Mouse (Mus musculus): ENCODE measurements around the gene Elf4.

The Elf4 gene

GRCm38 (mm10) chrX:48433527-48433899 lies 29.4 kb downstream of the Elf4 start:
- Histone ChIP-seq H3K36me3 (ENCODE audit: insufficient read depth, low read length) (no peaks in the 10 kb centered on the region), H3K9me3 (ENCODE audit: low read length) (no peaks in the 10 kb centered on the region), H3K4me1 (replicated peaks; ENCODE audit: low read depth, low read length) (peaks cover 45% of the 10 kb centered on the region), H3K4me3 (replicated peaks; ENCODE audit: low read length) (peak overlapping the region; percentile 66), H3K27me3 (ENCODE audit: insufficient read depth, low read length) (no peaks in the 10 kb centered on the region)
- TF ChIP-seq CTCF (conservative IDR thresholded peaks at IDR 0.05; ENCODE audit: low read length) (no peak), NANOG (IDR thresholded peaks at IDR 0.05; ENCODE audit: borderline replicate concordance, low read length) (no peak), POU5F1 (IDR thresholded peaks at IDR 0.05; ENCODE audit: borderline replicate concordance, low read length) (no peak)

- H3K4me3 ChIP-seq (replicated peaks; ENCODE audit: low read length): peak overlapping the region; percentile 66
- H3K9me3 ChIP-seq (ENCODE audit: low read length): no peaks in the 10 kb centered on the region
- TF ChIP-seq CTCF (conservative IDR thresholded peaks at IDR 0.05; ENCODE audit: low read length): no peak
- no peak for TF ChIP-seq NANOG (IDR thresholded peaks at IDR 0.05; ENCODE audit: borderline replicate concordance, low read length)
- TF ChIP-seq POU5F1 (IDR thresholded peaks at IDR 0.05; ENCODE audit: borderline replicate concordance, low read length): no peak
- no peaks in the 10 kb centered on the region for H3K36me3 ChIP-seq (ENCODE audit: insufficient read depth, low read length)
- H3K27me3 ChIP-seq (ENCODE audit: insufficient read depth, low read length): no peaks in the 10 kb centered on the region
- peaks cover 52% of the 10 kb centered on the region for H3K4me1 ChIP-seq (replicated peaks; ENCODE audit: low read depth, low read length)
Observed at GRCm38 (mm10) chrX:48432599-48433526, 30.1 kb downstream of the Elf4 start.

GRCm38 (mm10) chrX:48429538-48429937 lies 33.4 kb downstream of the Elf4 start:
- Histone ChIP-seq H3K4me3 (replicated peaks; ENCODE audit: low read length) (no peak overlapping the region), H3K4me1 (replicated peaks; ENCODE audit: low read depth, low read length) (peaks cover 70% of the 10 kb centered on the region), H3K36me3 (ENCODE audit: insufficient read depth, low read length) (no peaks in the 10 kb centered on the region), H3K27me3 (ENCODE audit: insufficient read depth, low read length) (no peaks in the 10 kb centered on the region), H3K9me3 (ENCODE audit: low read length) (no peaks in the 10 kb centered on the region)
- TF ChIP-seq CTCF (conservative IDR thresholded peaks at IDR 0.05; ENCODE audit: low read length) (0 out of 2 replicates have a peak, but pooled peaks have one; percentile 3), NANOG (IDR thresholded peaks at IDR 0.05; ENCODE audit: borderline replicate concordance, low read length) (no peak)

GRCm38 (mm10) chrX:48429100-48429499 lies 33.8 kb downstream of the Elf4 start:
- no peak overlapping the region for H3K4me3 ChIP-seq (replicated peaks; ENCODE audit: low read length)
- no peak for TF ChIP-seq NANOG (IDR thresholded peaks at IDR 0.05; ENCODE audit: borderline replicate concordance, low read length)
- no peak for TF ChIP-seq CTCF (conservative IDR thresholded peaks at IDR 0.05; ENCODE audit: low read length)
- no peak for TF ChIP-seq POU5F1 (IDR thresholded peaks at IDR 0.05; ENCODE audit: borderline replicate concordance, low read length)
- no peaks in the 10 kb centered on the region for H3K27me3 ChIP-seq (ENCODE audit: insufficient read depth, low read length)
- no peaks in the 10 kb centered on the region for H3K9me3 ChIP-seq (ENCODE audit: low read length)
- peaks cover 71% of the 10 kb centered on the region for H3K4me1 ChIP-seq (replicated peaks; ENCODE audit: low read depth, low read length)
- H3K36me3 ChIP-seq (ENCODE audit: insufficient read depth, low read length): no peaks in the 10 kb centered on the region

GRCm38 (mm10) chrX:48428642-48429041 lies 34.3 kb downstream of the Elf4 start:
- no peaks in the 10 kb centered on the region for H3K9me3 ChIP-seq (ENCODE audit: low read length)
- no peaks in the 10 kb centered on the region for H3K27me3 ChIP-seq (ENCODE audit: insufficient read depth, low read length)
- H3K36me3 ChIP-seq (ENCODE audit: insufficient read depth, low read length): no peaks in the 10 kb centered on the region
- peaks cover 68% of the 10 kb centered on the region for H3K4me1 ChIP-seq (replicated peaks; ENCODE audit: low read depth, low read length)
- TF ChIP-seq POU5F1 (IDR thresholded peaks at IDR 0.05; ENCODE audit: borderline replicate concordance, low read length): no peak
- no peak for TF ChIP-seq CTCF (conservative IDR thresholded peaks at IDR 0.05; ENCODE audit: low read length)
- no peak for TF ChIP-seq NANOG (IDR thresholded peaks at IDR 0.05; ENCODE audit: borderline replicate concordance, low read length)
- H3K4me3 ChIP-seq (replicated peaks; ENCODE audit: low read length): no peak overlapping the region

- Histone ChIP-seq H3K36me3 (ENCODE audit: insufficient read depth, low read length) (no peaks in the 10 kb centered on the region), H3K27me3 (ENCODE audit: insufficient read depth, low read length) (no peaks in the 10 kb centered on the region), H3K4me1 (replicated peaks; ENCODE audit: low read depth, low read length) (peaks cover 64% of the 10 kb centered on the region), H3K4me3 (replicated peaks; ENCODE audit: low read length) (no peak overlapping the region), H3K9me3 (ENCODE audit: low read length) (no peaks in the 10 kb centered on the region)
- TF ChIP-seq NANOG (IDR thresholded peaks at IDR 0.05; ENCODE audit: borderline replicate concordance, low read length) (no peak), CTCF (conservative IDR thresholded peaks at IDR 0.05; ENCODE audit: low read length) (no peak)
Observed at GRCm38 (mm10) chrX:48428241-48428640, 34.7 kb downstream of the Elf4 start.

- TF ChIP-seq CTCF (conservative IDR thresholded peaks at IDR 0.05; ENCODE audit: low read length) (no peak), POU5F1 (IDR thresholded peaks at IDR 0.05; ENCODE audit: borderline replicate concordance, low read length) (no peak), NANOG (IDR thresholded peaks at IDR 0.05; ENCODE audit: borderline replicate concordance, low read length) (no peak)
- H3K27me3 ChIP-seq (ENCODE audit: insufficient read depth, low read length): no peaks in the 10 kb centered on the region
Observed at GRCm38 (mm10) chrX:48425280-48425679, 37.7 kb downstream of the Elf4 start.

GRCm38 (mm10) chrX:48424583-48424982 lies 38.3 kb downstream of the Elf4 start:
- Histone ChIP-seq H3K36me3 (ENCODE audit: insufficient read depth, low read length) (no peaks in the 10 kb centered on the region), H3K9me3 (ENCODE audit: low read length) (no peaks in the 10 kb centered on the region), H3K4me3 (replicated peaks; ENCODE audit: low read length) (no peak overlapping the region), H3K4me1 (replicated peaks; ENCODE audit: low read depth, low read length) (peaks cover 42% of the 10 kb centered on the region), H3K27me3 (ENCODE audit: insufficient read depth, low read length) (no peaks in the 10 kb centered on the region)
- TF ChIP-seq CTCF (conservative IDR thresholded peaks at IDR 0.05; ENCODE audit: low read length) (no peak), POU5F1 (IDR thresholded peaks at IDR 0.05; ENCODE audit: borderline replicate concordance, low read length) (no peak), NANOG (IDR thresholded peaks at IDR 0.05; ENCODE audit: borderline replicate concordance, low read length) (no peak)

More at GRCm38 (mm10) chrX:48425280-48425679, 37.7 kb downstream of the Elf4 start:
- Histone ChIP-seq H3K9me3 (ENCODE audit: low read length) (no peaks in the 10 kb centered on the region), H3K36me3 (ENCODE audit: insufficient read depth, low read length) (no peaks in the 10 kb centered on the region), H3K4me3 (replicated peaks; ENCODE audit: low read length) (no peak overlapping the region), H3K4me1 (replicated peaks; ENCODE audit: low read depth, low read length) (peaks cover 48% of the 10 kb centered on the region)
